Mouse (Mus musculus): Measurements from ENCODE around the gene Vps35l. TPM values are rescaled to one million over a fixed set of nuclear protein-coding genes. Genes with fewer than 3 reads are reported as not detected.

The Vps35l gene
- 66.6 TPM for total RNA-seq (2023)

GRCm38 (mm10) chr7:118739975-118740531 lies at the start of gene Vps35l:
Vps35l (plus strand) TSS chr7:118740226.

DNA sequence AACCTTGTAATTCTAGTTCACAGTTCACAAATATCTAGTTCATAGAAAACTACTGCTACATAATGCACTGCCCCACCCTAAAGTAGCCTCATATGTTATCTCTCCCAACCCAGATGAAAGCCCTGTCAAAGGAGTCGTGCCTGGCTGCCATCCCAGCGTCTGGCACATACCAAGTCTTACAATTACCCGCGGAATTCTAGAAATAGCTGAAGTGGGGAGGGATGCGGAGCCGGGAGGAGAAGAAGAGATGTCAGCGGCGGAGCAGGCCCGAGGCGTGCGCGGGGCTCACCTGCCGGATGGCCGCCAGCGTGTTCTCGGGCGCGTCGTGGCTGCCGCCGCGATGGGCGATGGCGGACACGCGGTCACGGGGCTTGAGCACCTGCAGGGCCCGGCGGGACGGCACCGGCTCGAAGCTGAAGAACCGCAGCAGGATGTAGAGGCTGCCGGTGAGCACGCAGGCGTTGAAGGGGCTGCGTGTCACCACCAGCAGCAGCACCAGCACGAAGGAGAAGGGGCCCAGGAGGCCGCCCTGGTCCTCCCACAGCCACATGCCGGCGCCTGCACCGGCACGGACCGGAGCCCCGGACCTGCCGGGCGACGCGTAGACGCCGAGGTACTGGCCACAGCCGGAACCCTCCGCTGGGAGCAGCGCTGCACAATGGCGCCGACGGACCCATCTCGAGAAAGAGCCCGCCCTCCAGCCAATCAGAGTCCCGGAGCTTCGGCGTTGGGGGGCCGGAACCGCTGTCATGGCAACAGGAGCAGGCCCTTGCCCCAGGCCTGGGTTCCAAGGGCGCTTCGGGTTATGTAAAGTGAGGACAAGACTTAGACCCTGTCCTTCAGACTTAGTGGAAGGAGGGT lies 34.7 kb upstream of the Vps35l start, which contains the start of gene Gde1:
Gene Gde1 (minus strand): TSS at position 678 of the 861 bp plus-strand sequence.

GRCm38 (mm10) chr7:118712228-118713173 lies 27.5 kb upstream of the Vps35l start, which contains the start of gene Ccp110:
Ccp110 (plus strand) TSS chr7:118712552.

GRCm38 (mm10) chr7:118855171-118855876 lies 115.3 kb downstream of the Vps35l start, which contains the start of gene Iqck:
Iqck (plus strand) TSS chr7:118855752.

GRCm38 (mm10) chr7:118855877-118856304 lies 115.9 kb downstream of the Vps35l start, which contains the start of gene Knop1:
Knop1 (minus strand) TSS chr7:118856254.

Other genes starting within 250 kb of the Vps35l start
- gene Itpripl2, start 248.3 kb upstream of the Vps35l start, total RNA-seq (2023): 0.95 TPM
- 10.3 TPM for gene Coq7, start 206.9 kb upstream of the Vps35l start, total RNA-seq (2023)
- gene Tmc7, start 155.5 kb upstream of the Vps35l start, total RNA-seq (2023): 0.35 TPM
- not detected for gene Tmc5, start 142.9 kb upstream of the Vps35l start, total RNA-seq (2023)
- gene Gde1, start 34.4 kb upstream of the Vps35l start, total RNA-seq (2023): 32.2 TPM
- gene Ccp110, start 27.7 kb upstream of the Vps35l start, total RNA-seq (2023): 7.5 TPM
- gene Iqck, start 115.5 kb downstream of the Vps35l start, total RNA-seq (2023): 0.98 TPM
- 19.0 TPM for gene Knop1, start 116.0 kb downstream of the Vps35l start, total RNA-seq (2023)

Data from CD4-positive naive resting alpha-beta T cell, adult 57 days (primary cell).